In genomic region chr15:99099984-99100383, GRCm38 (mm10) we compare ENCODE assay signal across 20 mouse cellular contexts. TPM values are rescaled to one million over a fixed set of nuclear protein-coding genes. Genes with fewer than 3 reads are reported as not detected.
DNase-seq lines count a peak whose midpoint lies in the region; ATAC-seq and TF ChIP-seq lines count a peak whose summit lies in the region.
"Had no signal": no experiment of that assay in that cellular context is flagged by ENCODE, and none has a peak within 500 bp of the region (broad histone marks: within the 10 kb centered on the region; RNA-seq: fewer than 3 reads in every experiment).

No protein-coding gene starts in this region.

- DNase-seq in forebrain, postnatal 0 days, result no peak
- DNase-seq in forebrain, embryonic 14.5 days (ENCODE audit: low spot score), result no peak
- no peak for DNase-seq in midbrain, postnatal 0 days (ENCODE audit: low spot score)
- DNase-seq in midbrain, embryonic 14.5 days, result no peak
- no peak for DNase-seq in liver, embryonic 13.5 days
- no peak for DNase-seq in thymus, adult 2 months
- no peak for DNase-seq in midbrain, embryonic 10.5 days (ENCODE audit: low spot score)
- no peak for DNase-seq in heart, adult 2 months
- DNase-seq: B cell, adult 2 months; cerebellum, adult 11-12 months; lung, postnatal 36 days; right cerebral cortex, postnatal 25 days; thymus, postnatal 25 days had no signal

- no peak for ATAC-seq in forebrain, postnatal 0 days
- ATAC-seq in forebrain, embryonic 14.5 days, result no peak
- no peak for ATAC-seq in midbrain, postnatal 0 days (ENCODE audit: low FRiP score)
- ATAC-seq in midbrain, embryonic 14.5 days (ENCODE audit: low FRiP score, low TSS enrichment), result no peak
- ATAC-seq in liver, embryonic 13.5 days (ENCODE audit: low read depth), result no peak

- 55% methylated on average over 3 of the region's 3 CpGs for WGBS in forebrain, postnatal 0 days
- 47% methylated on average over 3 of the region's 3 CpGs for WGBS in forebrain, embryonic 14.5 days
- WGBS in midbrain, postnatal 0 days, result 51% methylated on average over 3 of the region's 3 CpGs
- WGBS in midbrain, embryonic 14.5 days, result 46% methylated on average over 3 of the region's 3 CpGs
- WGBS in liver, embryonic 13.5 days (ENCODE audit: insufficient replicate concordance), result 37% methylated on average over 3 of the region's 3 CpGs
- 51% methylated on average over 3 of the region's 3 CpGs for WGBS in thymus, adult 2 months
- 62% methylated on average over 3 of the region's 3 CpGs for WGBS in midbrain, embryonic 10.5 days
- WGBS in heart, adult 2 months, result 58% methylated on average over 3 of the region's 3 CpGs

- TF ChIP-seq POLR2A in thymus, adult 2 months (IDR thresholded peaks at IDR 0.05; ENCODE audit: control insufficient read depth, extremely low read depth, insufficient read depth, low read length, poor library complexity), result no peak
- TF ChIP-seq POLR2A in heart, adult 2 months (IDR thresholded peaks at IDR 0.05; ENCODE audit: insufficient read depth, low read depth, low read length), result no peak

- H3K27me3 ChIP-seq in forebrain, postnatal 0 days (ENCODE audit: insufficient read depth, low read length), result peaks cover 38% of the 10 kb centered on the region
- H3K27me3 ChIP-seq in forebrain, embryonic 14.5 days (replicated peaks; ENCODE audit: control insufficient read depth, insufficient read depth, low read length), result peaks cover 36% of the 10 kb centered on the region
- peaks cover 29% of the 10 kb centered on the region for H3K27me3 ChIP-seq in midbrain, postnatal 0 days (ENCODE audit: insufficient read depth, low read length)
- H3K27me3 ChIP-seq in midbrain, embryonic 14.5 days (ENCODE audit: control insufficient read depth, insufficient read depth, low read length), result peaks cover 42% of the 10 kb centered on the region
- peaks cover 66% of the 10 kb centered on the region for H3K27me3 ChIP-seq in liver, embryonic 13.5 days
- peaks cover 34% of the 10 kb centered on the region for H3K27me3 ChIP-seq in thymus, adult 2 months (ENCODE audit: control insufficient read depth, insufficient read depth, low read length)
- H3K27me3 ChIP-seq in midbrain, embryonic 10.5 days (ENCODE audit: low read depth, poor library complexity, severe bottlenecking), result peaks cover 67% of the 10 kb centered on the region
- H3K27me3 ChIP-seq in heart, adult 2 months (ENCODE audit: control insufficient read depth, insufficient read depth, low read length), result peaks cover 14% of the 10 kb centered on the region

- no peak overlapping the region for H3K27ac ChIP-seq in forebrain, postnatal 0 days (ENCODE audit: low read depth, low read length)
- H3K27ac ChIP-seq in forebrain, embryonic 14.5 days (ENCODE audit: low read depth, low read length), result no peak overlapping the region
- H3K27ac ChIP-seq in midbrain, postnatal 0 days (ENCODE audit: low read depth, low read length), result no peak overlapping the region
- H3K27ac ChIP-seq in midbrain, embryonic 14.5 days (replicated peaks; ENCODE audit: low read depth, low read length), result no peak overlapping the region
- H3K27ac ChIP-seq in liver, embryonic 13.5 days, result peak overlapping the region; percentile 72; the same call in 1 of the 2 replicates
- H3K27ac ChIP-seq in thymus, adult 2 months (ENCODE audit: control insufficient read depth, insufficient read depth, low read length), result no peak overlapping the region
- no peak overlapping the region for H3K27ac ChIP-seq in midbrain, embryonic 10.5 days (replicated peaks)
- no peak overlapping the region for H3K27ac ChIP-seq in heart, adult 2 months
- H3K27ac ChIP-seq: hindbrain, embryonic 13.5 days; left cerebral cortex, adult 2 months; limb, embryonic 13.5 days; midbrain, embryonic 13.5 days had no signal

- intact Hi-C loops in heart, adult 2 months (cut with DNase I), result loop anchor here (2.0 kb wide), 1 partner anchor 49 kb away; no protein-coding TSS in a partner anchor

- no peaks in the 10 kb centered on the region for H3K36me3 ChIP-seq in forebrain, postnatal 0 days (ENCODE audit: insufficient read depth)
- no peaks in the 10 kb centered on the region for H3K36me3 ChIP-seq in forebrain, embryonic 14.5 days (ENCODE audit: control insufficient read depth, insufficient read depth, low read length)
- no peaks in the 10 kb centered on the region for H3K36me3 ChIP-seq in midbrain, postnatal 0 days (ENCODE audit: insufficient read depth, low read length)
- no peaks in the 10 kb centered on the region for H3K36me3 ChIP-seq in midbrain, embryonic 14.5 days (ENCODE audit: control insufficient read depth, insufficient read depth, low read length)
- peaks cover 3% of the 10 kb centered on the region; the same call in 1 of the 2 replicates for H3K36me3 ChIP-seq in liver, embryonic 13.5 days
- no peaks in the 10 kb centered on the region for H3K36me3 ChIP-seq in thymus, adult 2 months (ENCODE audit: control insufficient read depth, insufficient read depth, low read length)
- H3K36me3 ChIP-seq in midbrain, embryonic 10.5 days, result no peaks in the 10 kb centered on the region
- H3K36me3 ChIP-seq in heart, adult 2 months (ENCODE audit: control insufficient read depth, insufficient read depth, low read length), result no peaks in the 10 kb centered on the region
- H3K36me3 ChIP-seq: hindbrain, embryonic 13.5 days; limb, embryonic 13.5 days; midbrain, embryonic 13.5 days had no signal

- H3K4me2 ChIP-seq in forebrain, postnatal 0 days (ENCODE audit: low read depth), result no peak overlapping the region
- no peak overlapping the region for H3K4me2 ChIP-seq in forebrain, embryonic 14.5 days (ENCODE audit: low read length)
- H3K4me2 ChIP-seq in midbrain, postnatal 0 days (ENCODE audit: low read depth, low read length, poor library complexity, severe bottlenecking), result no peak overlapping the region
- H3K4me2 ChIP-seq in midbrain, embryonic 14.5 days (ENCODE audit: low read length), result no peak overlapping the region
- H3K4me2 ChIP-seq in liver, embryonic 13.5 days, result peak overlapping the region; percentile 43

- no peaks in the 10 kb centered on the region for H3K9me3 ChIP-seq in forebrain, postnatal 0 days (ENCODE audit: low read length)
- no peaks in the 10 kb centered on the region for H3K9me3 ChIP-seq in forebrain, embryonic 14.5 days (replicated peaks; ENCODE audit: control insufficient read depth, low read length)
- H3K9me3 ChIP-seq in midbrain, postnatal 0 days (ENCODE audit: low read length), result no peaks in the 10 kb centered on the region
- no peaks in the 10 kb centered on the region for H3K9me3 ChIP-seq in midbrain, embryonic 14.5 days (ENCODE audit: control insufficient read depth, low read length)
- no peaks in the 10 kb centered on the region for H3K9me3 ChIP-seq in liver, embryonic 13.5 days (replicated peaks)
- no peaks in the 10 kb centered on the region for H3K9me3 ChIP-seq in midbrain, embryonic 10.5 days (replicated peaks)
- H3K9me3 ChIP-seq: hindbrain, embryonic 13.5 days; limb, embryonic 13.5 days; midbrain, embryonic 13.5 days had no signal

- TF ChIP-seq EP300 in heart, adult 2 months (IDR thresholded peaks at IDR 0.05; ENCODE audit: insufficient read depth, low read depth, low read length), result no peak

- H3K79me2 ChIP-seq in heart, adult 2 months (replicated peaks; ENCODE audit: control insufficient read depth, insufficient read depth, low read length), result no peaks in the 10 kb centered on the region

- TF ChIP-seq CTCF in forebrain, postnatal 0 days (IDR thresholded peaks at IDR 0.05; ENCODE audit: low read depth), result peak; percentile 9; the same call in 1 of the 2 replicates
- TF ChIP-seq CTCF in midbrain, postnatal 0 days (IDR thresholded peaks at IDR 0.05), result 0 out of 2 replicates have a peak, but pooled peaks have one; percentile 13
- no peak for TF ChIP-seq CTCF in thymus, adult 2 months (IDR thresholded peaks at IDR 0.05; ENCODE audit: borderline replicate concordance, control insufficient read depth, extremely low read depth, insufficient read depth, low read length, poor library complexity)
- TF ChIP-seq CTCF in heart, adult 2 months (IDR thresholded peaks at IDR 0.05), result no peak

- H3K9ac ChIP-seq in forebrain, postnatal 0 days, result no peak overlapping the region
- no peak overlapping the region for H3K9ac ChIP-seq in forebrain, embryonic 14.5 days (ENCODE audit: low read length)
- H3K9ac ChIP-seq in midbrain, postnatal 0 days (replicated peaks; ENCODE audit: low read length, poor library complexity, severe bottlenecking), result no peak overlapping the region
- H3K9ac ChIP-seq in midbrain, embryonic 14.5 days (replicated peaks; ENCODE audit: low read length), result no peak overlapping the region
- peak overlapping the region; percentile 41 for H3K9ac ChIP-seq in liver, embryonic 13.5 days
- H3K9ac ChIP-seq in heart, adult 2 months (ENCODE audit: low read depth, low read length), result no peak overlapping the region
- H3K9ac ChIP-seq: midbrain, embryonic 13.5 days had no signal

- H3K4me1 ChIP-seq in forebrain, postnatal 0 days (ENCODE audit: insufficient read depth), result 0 out of 2 replicates have a peak, but pooled peaks cover 11% of the 10 kb centered on the region
- H3K4me1 ChIP-seq in forebrain, embryonic 14.5 days (ENCODE audit: control insufficient read depth, insufficient read depth, low read length), result peaks cover 30% of the 10 kb centered on the region
- H3K4me1 ChIP-seq in midbrain, postnatal 0 days (ENCODE audit: insufficient read depth, low read length), result peaks cover 14% of the 10 kb centered on the region
- H3K4me1 ChIP-seq in midbrain, embryonic 14.5 days (ENCODE audit: control insufficient read depth, insufficient read depth, low read length), result peaks cover 21% of the 10 kb centered on the region
- H3K4me1 ChIP-seq in liver, embryonic 13.5 days (replicated peaks), result peaks cover 28% of the 10 kb centered on the region
- H3K4me1 ChIP-seq in thymus, adult 2 months (replicated peaks; ENCODE audit: control insufficient read depth, insufficient read depth, low read length), result 0 out of 2 replicates have a peak, but pooled peaks cover 3% of the 10 kb centered on the region
- peaks cover 46% of the 10 kb centered on the region for H3K4me1 ChIP-seq in midbrain, embryonic 10.5 days
- H3K4me1 ChIP-seq in heart, adult 2 months (ENCODE audit: control insufficient read depth, insufficient read depth, low read length), result peaks cover 3% of the 10 kb centered on the region

- no peak overlapping the region for H3K4me3 ChIP-seq in forebrain, postnatal 0 days (ENCODE audit: low read depth, low read length)
- H3K4me3 ChIP-seq in forebrain, embryonic 14.5 days (ENCODE audit: low read depth, low read length), result no peak overlapping the region
- no peak overlapping the region for H3K4me3 ChIP-seq in midbrain, postnatal 0 days (ENCODE audit: low read depth, low read length)
- H3K4me3 ChIP-seq in midbrain, embryonic 14.5 days (replicated peaks; ENCODE audit: low read depth, low read length), result no peak overlapping the region
- H3K4me3 ChIP-seq in liver, embryonic 13.5 days (replicated peaks), result peak overlapping the region; percentile 31
- no peak overlapping the region for H3K4me3 ChIP-seq in thymus, adult 2 months (ENCODE audit: control insufficient read depth, insufficient read depth, low read length)
- H3K4me3 ChIP-seq in midbrain, embryonic 10.5 days, result no peak overlapping the region
- no peak overlapping the region for H3K4me3 ChIP-seq in heart, adult 2 months
- H3K4me3 ChIP-seq: left cerebral cortex, adult 2 months; midbrain, embryonic 13.5 days had no signal

RNA-seq across cellular contexts. Expression of gene Dnajc22, which starts 7.0 kb away (rescaled TPM):
- total RNA-seq in forebrain, postnatal 0 days (2014; rRNA removed), result 0.38 and 0.71 TPM in 2 replicates
- polyA plus RNA-seq in forebrain, postnatal 0 days (2015; fragmentation: Nextera tagmentation; extraction: Ambion mirVana), result 0.15 and 0.51 TPM in 2 replicates
- polyA plus RNA-seq in forebrain, embryonic 14.5 days (2014; fragmentation: Nextera tagmentation; extraction: Ambion mirVana), result 0.14 and 0.36 TPM in 2 replicates
- 0.61 and 0.88 TPM in 2 replicates for total RNA-seq in midbrain, postnatal 0 days (2014; rRNA removed)
- polyA plus RNA-seq in midbrain, postnatal 0 days (2015; fragmentation: Nextera tagmentation; extraction: Ambion mirVana), result 1.3 and 1.6 TPM in 2 replicates
- polyA plus RNA-seq in midbrain, embryonic 14.5 days (2014; fragmentation: Nextera tagmentation; extraction: Ambion mirVana), result 0.71 and 1.6 TPM in 2 replicates
- polyA plus RNA-seq in liver, embryonic 13.5 days (2015; fragmentation: Nextera tagmentation; extraction: Ambion mirVana), result 14.6 and 16.9 TPM in 2 replicates
- polyA plus RNA-seq in thymus, adult 2 months (2012; rRNA removed), result 0.39 and 0.46 TPM in 2 replicates
- 0.99 and 1.3 TPM in 2 replicates for polyA plus RNA-seq in midbrain, embryonic 10.5 days (2016; fragmentation: Nextera tagmentation; extraction: Ambion mirVana)
- total RNA-seq in heart, adult 2 months (2021), result under 1 TPM; 0.44 to 0.57 TPM
- 0.18 and 0.35 TPM in 2 replicates for polyA plus RNA-seq in heart, adult 2 months (2012; rRNA removed)
- total RNA-seq: gastrocnemius, postnatal 4 days had no signal

RNA-seq across cellular contexts. Expression of gene C1ql4, which starts 12.4 kb away (rescaled TPM):
- 0.23 and 0.48 TPM in 2 replicates for total RNA-seq in forebrain, postnatal 0 days (2014; rRNA removed)
- polyA plus RNA-seq in forebrain, postnatal 0 days (2015; fragmentation: Nextera tagmentation; extraction: Ambion mirVana), result 0.40 TPM in 1 of 2 replicates, not detected in the other
- polyA plus RNA-seq in forebrain, embryonic 14.5 days (2014; fragmentation: Nextera tagmentation; extraction: Ambion mirVana), result not detected in 2 replicates
- total RNA-seq in midbrain, postnatal 0 days (2014; rRNA removed), result 17.7 and 21.1 TPM in 2 replicates
- 8.5 and 9.2 TPM in 2 replicates for polyA plus RNA-seq in midbrain, postnatal 0 days (2015; fragmentation: Nextera tagmentation; extraction: Ambion mirVana)
- polyA plus RNA-seq in midbrain, embryonic 14.5 days (2014; fragmentation: Nextera tagmentation; extraction: Ambion mirVana), result 13.2 and 13.7 TPM in 2 replicates
- not detected in 2 replicates for polyA plus RNA-seq in liver, embryonic 13.5 days (2015; fragmentation: Nextera tagmentation; extraction: Ambion mirVana)
- 0.08 and 0.27 TPM in 2 replicates for polyA plus RNA-seq in thymus, adult 2 months (2012; rRNA removed)
- polyA plus RNA-seq in midbrain, embryonic 10.5 days (2016; fragmentation: Nextera tagmentation; extraction: Ambion mirVana), result 0.21 and 2.3 TPM in 2 replicates
- total RNA-seq in heart, adult 2 months (2021), result not detected
- not detected in 2 replicates for polyA plus RNA-seq in heart, adult 2 months (2012; rRNA removed)
- total RNA-seq: adrenal gland, adult 18-20 months; gastrocnemius, postnatal 4 days; left cerebral cortex, adult 2 months had no signal
- polyA plus RNA-seq: cortical plate, adult 2 months; limb, embryonic 13.5 days had no signal

RNA-seq across cellular contexts. Expression of gene Troap, which starts 25.6 kb away (rescaled TPM):
- total RNA-seq in forebrain, postnatal 0 days (2014; rRNA removed), result 1.5 and 3.9 TPM in 2 replicates
- polyA plus RNA-seq in forebrain, postnatal 0 days (2015; fragmentation: Nextera tagmentation; extraction: Ambion mirVana), result 2.7 and 3.1 TPM in 2 replicates
- polyA plus RNA-seq in forebrain, embryonic 14.5 days (2014; fragmentation: Nextera tagmentation; extraction: Ambion mirVana), result 11.0 and 13.6 TPM in 2 replicates
- 1.6 and 4.1 TPM in 2 replicates for total RNA-seq in midbrain, postnatal 0 days (2014; rRNA removed)
- 1.4 and 2.1 TPM in 2 replicates for polyA plus RNA-seq in midbrain, postnatal 0 days (2015; fragmentation: Nextera tagmentation; extraction: Ambion mirVana)
- 3.9 and 4.9 TPM in 2 replicates for polyA plus RNA-seq in midbrain, embryonic 14.5 days (2014; fragmentation: Nextera tagmentation; extraction: Ambion mirVana)
- polyA plus RNA-seq in liver, embryonic 13.5 days (2015; fragmentation: Nextera tagmentation; extraction: Ambion mirVana), result 14.5 and 18.9 TPM in 2 replicates
- 40.8 and 57.0 TPM in 2 replicates for polyA plus RNA-seq in thymus, adult 2 months (2012; rRNA removed)
- polyA plus RNA-seq in midbrain, embryonic 10.5 days (2016; fragmentation: Nextera tagmentation; extraction: Ambion mirVana), result 47.5 and 50.2 TPM in 2 replicates
- under 1 TPM in 1 of 2 experiments, not detected in 1; 0.31 TPM for total RNA-seq in heart, adult 2 months (2021)
- 0.18 and 0.53 TPM in 2 replicates for polyA plus RNA-seq in heart, adult 2 months (2012; rRNA removed)
- total RNA-seq: adrenal gland, adult 18-20 months had no signal

RNA-seq across cellular contexts. Expression of gene Spats2, which starts 25.7 kb away (rescaled TPM):
- total RNA-seq in forebrain, postnatal 0 days (2014; rRNA removed), result 28.9 and 29.6 TPM in 2 replicates
- 21.8 and 24.4 TPM in 2 replicates for polyA plus RNA-seq in forebrain, postnatal 0 days (2015; fragmentation: Nextera tagmentation; extraction: Ambion mirVana)
- polyA plus RNA-seq in forebrain, embryonic 14.5 days (2014; fragmentation: Nextera tagmentation; extraction: Ambion mirVana), result 38.6 and 39.0 TPM in 2 replicates
- total RNA-seq in midbrain, postnatal 0 days (2014; rRNA removed), result 27.8 and 31.8 TPM in 2 replicates
- polyA plus RNA-seq in midbrain, postnatal 0 days (2015; fragmentation: Nextera tagmentation; extraction: Ambion mirVana), result 17.7 and 19.5 TPM in 2 replicates
- 36.2 and 41.6 TPM in 2 replicates for polyA plus RNA-seq in midbrain, embryonic 14.5 days (2014; fragmentation: Nextera tagmentation; extraction: Ambion mirVana)
- 11.5 and 14.4 TPM in 2 replicates for polyA plus RNA-seq in liver, embryonic 13.5 days (2015; fragmentation: Nextera tagmentation; extraction: Ambion mirVana)
- polyA plus RNA-seq in thymus, adult 2 months (2012; rRNA removed), result 11.8 and 12.2 TPM in 2 replicates
- 55.3 and 57.1 TPM in 2 replicates for polyA plus RNA-seq in midbrain, embryonic 10.5 days (2016; fragmentation: Nextera tagmentation; extraction: Ambion mirVana)
- total RNA-seq in heart, adult 2 months (2021), result 1 to 10 TPM; 6.6 to 6.7 TPM
- 5.3 and 6.7 TPM in 2 replicates for polyA plus RNA-seq in heart, adult 2 months (2012; rRNA removed)

RNA-seq across cellular contexts. Expression of gene Prph, which starts 45.0 kb away (rescaled TPM):
- 1.7 and 2.3 TPM in 2 replicates for total RNA-seq in forebrain, postnatal 0 days (2014; rRNA removed)
- 2.3 and 2.4 TPM in 2 replicates for polyA plus RNA-seq in forebrain, postnatal 0 days (2015; fragmentation: Nextera tagmentation; extraction: Ambion mirVana)
- 0.84 and 1.0 TPM in 2 replicates for polyA plus RNA-seq in forebrain, embryonic 14.5 days (2014; fragmentation: Nextera tagmentation; extraction: Ambion mirVana)
- 9.8 and 11.2 TPM in 2 replicates for total RNA-seq in midbrain, postnatal 0 days (2014; rRNA removed)
- polyA plus RNA-seq in midbrain, postnatal 0 days (2015; fragmentation: Nextera tagmentation; extraction: Ambion mirVana), result 8.0 and 9.1 TPM in 2 replicates
- polyA plus RNA-seq in midbrain, embryonic 14.5 days (2014; fragmentation: Nextera tagmentation; extraction: Ambion mirVana), result 11.7 and 15.5 TPM in 2 replicates
- 0.54 and 0.62 TPM in 2 replicates for polyA plus RNA-seq in liver, embryonic 13.5 days (2015; fragmentation: Nextera tagmentation; extraction: Ambion mirVana)
- polyA plus RNA-seq in thymus, adult 2 months (2012; rRNA removed), result 1.9 and 2.3 TPM in 2 replicates
- polyA plus RNA-seq in midbrain, embryonic 10.5 days (2016; fragmentation: Nextera tagmentation; extraction: Ambion mirVana), result 3.3 and 4.2 TPM in 2 replicates
- total RNA-seq in heart, adult 2 months (2021), result under 1 TPM; 0.13 to 0.80 TPM
- 1.00 and 2.1 TPM in 2 replicates for polyA plus RNA-seq in heart, adult 2 months (2012; rRNA removed)

Comparison
In these comparisons a context has a peak if more than half of its experiments do, and no peak if none do; other contexts are left out.
1. CTCF ChIP-seq: peak in forebrain, postnatal 0 days (single experiment) and midbrain, postnatal 0 days (single experiment); none in thymus, adult 2 months (single experiment) and heart, adult 2 months (single experiment).